Mouse (Mus musculus) heart, adult 2 months (tissue): ENCODE data around the gene Nsd2.

Source experiments
- CTCF ChIP-seq: fragments of 200-600 bp; IDR thresholded peaks from 2 replicates; pipeline ENCODE4 v1.8.1; 2022; ENCODE audit warnings: antibody characterized with exemption, mild to moderate bottlenecking, moderate library complexity
- EP300 ChIP-seq: fragments of 200-500 bp; IDR thresholded peaks from 2 replicates; pipeline ENCODE4 v1.6.1; 2011; ENCODE audit warnings: low read depth, low read length, control low read depth; ENCODE audit not compliant: insufficient read depth
- POLR2A ChIP-seq: fragments of 200-500 bp; IDR thresholded peaks from 2 replicates; pipeline ENCODE4 v1.6.1; 2011; ENCODE audit warnings: mild to moderate bottlenecking, low read depth, low read length, control low read depth; ENCODE audit not compliant: insufficient read depth

DNA sequence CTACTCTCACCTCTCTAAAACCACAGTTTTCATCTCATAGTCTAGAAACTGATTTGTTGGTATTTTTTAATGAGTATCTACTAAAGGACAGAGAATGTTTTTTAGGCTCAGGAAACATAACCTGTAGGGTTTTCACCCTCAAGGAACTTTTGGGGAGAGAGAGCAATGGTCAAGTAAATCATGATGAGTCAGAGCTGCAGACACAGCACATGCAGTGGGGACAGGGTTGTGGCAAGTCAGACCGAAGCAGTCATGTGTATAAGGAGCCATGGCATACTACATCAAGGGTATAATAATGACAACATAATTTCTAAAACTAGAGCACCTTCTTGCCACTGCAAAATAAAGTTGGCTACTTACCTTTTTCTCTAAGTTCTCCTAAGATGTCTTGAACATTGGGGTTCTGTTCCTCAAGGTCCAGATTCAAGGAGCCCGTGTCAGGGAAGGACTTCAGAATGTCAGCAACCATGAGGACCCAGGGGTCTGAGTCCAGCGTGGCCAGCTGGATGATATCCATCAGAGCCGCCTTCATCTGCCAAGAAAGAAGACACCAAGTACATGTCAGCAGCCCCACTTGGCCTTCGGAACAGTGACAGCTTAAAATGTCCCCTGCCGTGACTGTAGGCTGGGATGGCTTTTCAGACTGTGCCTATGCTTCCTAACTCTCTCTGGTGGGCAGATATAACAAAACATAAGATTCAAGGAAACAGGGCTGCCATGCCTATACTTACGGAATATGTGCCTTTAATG lies 101.1 kb downstream of the Nsd2 start:
- TF ChIP-seq CTCF, result no peak
- no peak for TF ChIP-seq EP300
- no peak for TF ChIP-seq POLR2A
